Mouse (Mus musculus) testis, adult 2 months (tissue): ENCODE data around the gene Gga2. TPM values are rescaled to one million over a fixed set of nuclear protein-coding genes. Genes with fewer than 3 reads are reported as not detected.

Experiments
- H3K27ac ChIP-seq: fragments of 200-500 bp; 2 replicates; pipeline ENCODE4 v1.5.1; 2012; ENCODE audit warnings: low read depth, low read length; ENCODE audit not compliant: control insufficient read depth, insufficient read depth
- H3K27me3 ChIP-seq: fragments of 200-500 bp; 2 replicates; pipeline ENCODE4 v1.6.1; 2012; ENCODE audit warnings: mild to moderate bottlenecking, low read length, moderate library complexity; ENCODE audit not compliant: control insufficient read depth, insufficient read depth
- H3K36me3 ChIP-seq: fragments of 200-500 bp; 2 replicates; pipeline ENCODE4 v1.6.1; 2012; ENCODE audit warnings: mild to moderate bottlenecking, low read length; ENCODE audit not compliant: control insufficient read depth, insufficient read depth
- H3K4me1 ChIP-seq: fragments of 200-500 bp; 2 replicates; pipeline ENCODE4 v1.6.1; 2012; ENCODE audit warnings: low read length; ENCODE audit not compliant: control insufficient read depth, insufficient read depth
- H3K4me3 ChIP-seq: fragments of 200-500 bp; 2 replicates; pipeline ENCODE4 v1.5.1; 2012; ENCODE audit warnings: low read depth, mild to moderate bottlenecking, low read length, moderate library complexity, mixed read lengths; ENCODE audit not compliant: control insufficient read depth
- CTCF ChIP-seq: fragments of 200-500 bp; IDR thresholded peaks from 2 replicates; pipeline ENCODE4 v1.5.1; 2012; ENCODE audit warnings: low read depth, mild to moderate bottlenecking, inconsistent platforms, low read length, moderate library complexity; ENCODE audit not compliant: control insufficient read depth, insufficient read depth, insufficient replicate concordance
- POLR2A ChIP-seq: fragments of 200-500 bp; IDR thresholded peaks from 2 replicates; pipeline ENCODE4 v1.6.1; 2012; ENCODE audit warnings: low read depth, mild to moderate bottlenecking, inconsistent platforms, low read length, moderate library complexity; ENCODE audit not compliant: control insufficient read depth
- polyA plus RNA-seq: library from polyadenylated mRNA; depleted of rRNA; stranded (reverse); fragments of >200 nt; gene quantifications from 2 replicates; pipeline ENCODE4 v1.2.3, GENCODE M21; 2012; rRNA removed

Gga2 gene
- polyA plus RNA-seq, 1 experiment: 4.8 TPM

DNA sequence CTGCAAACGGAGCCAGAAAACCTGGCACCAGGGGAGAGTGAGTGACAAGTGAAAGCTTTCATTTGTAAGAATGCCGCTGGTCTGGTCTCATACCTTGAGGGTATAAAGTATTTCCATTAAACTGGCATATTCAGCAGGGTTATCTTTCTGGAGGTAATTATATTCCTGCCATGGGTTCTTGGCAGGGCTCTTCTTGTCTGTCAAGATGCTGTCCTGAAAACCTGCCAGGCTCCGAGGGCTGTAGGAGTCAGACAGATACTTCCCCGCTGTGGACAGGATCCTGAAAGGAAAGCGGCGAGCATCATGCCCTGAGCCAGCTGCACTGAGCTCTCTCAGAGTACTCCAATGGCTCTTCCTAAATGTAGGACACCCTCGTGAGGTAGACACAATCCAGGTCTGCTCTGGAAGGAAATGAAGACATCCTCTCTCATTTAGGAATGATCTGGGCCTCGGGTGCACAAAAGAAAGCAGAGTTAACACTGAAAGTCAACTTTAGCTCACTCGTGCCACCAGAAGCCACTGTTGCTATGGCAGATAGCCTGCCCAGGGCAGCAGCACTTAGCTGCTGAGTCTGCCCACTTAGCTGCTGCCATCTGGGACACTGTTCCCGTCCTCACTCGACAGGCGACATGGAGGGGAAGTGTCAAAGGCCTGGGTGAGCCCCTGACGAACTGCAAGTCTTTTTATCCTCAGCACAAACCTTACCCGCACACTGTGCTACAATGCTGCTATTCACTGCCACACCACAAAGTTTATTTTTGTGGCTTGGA lies 84.0 kb downstream of the Gga2 start:
- Histone ChIP-seq H3K4me1 (no peaks in the 10 kb centered on the region), H3K27me3 (no peaks in the 10 kb centered on the region), H3K4me3 (no peak overlapping the region), H3K36me3 (peaks cover 6% of the 10 kb centered on the region), H3K27ac (no peak overlapping the region)
- TF ChIP-seq CTCF (no peak), POLR2A (no peak)

Other genes starting within 250 kb of the Gga2 start
- gene Scnn1b, start 156.2 kb downstream of the Gga2 start, polyA plus RNA-seq: 0.23 and 0.44 TPM in 2 replicates
- gene Cog7, start 39.5 kb downstream of the Gga2 start, polyA plus RNA-seq: 37.9 and 45.1 TPM in 2 replicates
- gene Ubfd1, start 46.0 kb upstream of the Gga2 start, polyA plus RNA-seq: 11.4 and 12.6 TPM in 2 replicates
- 5.9 and 6.3 TPM in 2 replicates for gene Ears2, start 46.0 kb upstream of the Gga2 start, polyA plus RNA-seq
- gene Ndufab1, start 80.7 kb upstream of the Gga2 start, polyA plus RNA-seq: 55.4 and 101 TPM in 2 replicates
- gene Palb2, start 111.8 kb upstream of the Gga2 start, polyA plus RNA-seq: 3.5 and 4.8 TPM in 2 replicates
- gene Dctn5, start 111.8 kb upstream of the Gga2 start, polyA plus RNA-seq: 32.1 and 33.0 TPM in 2 replicates
- 52.8 and 62.3 TPM in 2 replicates for gene Plk1, start 138.2 kb upstream of the Gga2 start, polyA plus RNA-seq
- 0.17 and 0.19 TPM in 2 replicates for gene Ern2, start 165.0 kb upstream of the Gga2 start, polyA plus RNA-seq
- gene Chp2, start 198.3 kb upstream of the Gga2 start, polyA plus RNA-seq: 9.2 and 13.4 TPM in 2 replicates